Mouse (Mus musculus): Measurements from ENCODE around the gene R3hdm1. TPM values are rescaled to one million over a fixed set of nuclear protein-coding genes. Genes with fewer than 3 reads are reported as not detected.

The R3hdm1 gene
- total and polyA plus RNA-seq, 3 experiments: 17.8 to 75.7 (median 33.9) TPM

DNA sequence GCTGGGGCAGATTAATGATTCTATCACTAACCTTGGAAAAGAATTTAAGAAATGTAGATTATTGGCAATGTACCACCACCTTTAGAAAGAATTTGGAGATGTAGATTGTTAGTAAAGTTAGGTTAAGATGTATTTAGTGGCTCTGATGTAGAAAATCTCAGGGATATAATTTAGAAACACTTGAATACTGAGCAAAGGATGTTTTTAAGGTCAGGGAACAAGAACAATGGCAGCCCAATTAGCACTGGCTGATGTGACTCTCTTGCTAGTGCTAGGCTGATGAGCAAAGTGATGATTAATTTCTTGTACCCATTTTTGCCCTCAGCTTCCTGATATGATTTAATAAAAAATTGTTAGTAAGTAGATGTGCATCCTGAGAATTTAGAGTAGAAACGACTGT lies 41.7 kb upstream of the R3hdm1 start:
- in situ Hi-C loops (cut with MboI; ENCODE audit: low pct_ligation_motif_present, low pct_unique_long_range_greater_than_20kb, low sequenced_read_pairs) (no loop called here), dilution Hi-C loops (cut with MboI; ENCODE audit: extremely low pct_ligation_motif_present, extremely low pct_unique_long_range_greater_than_20kb, low sequenced_read_pairs) (no loop called here)
- Histone ChIP-seq H3K9me3 (replicated peaks; ENCODE audit: low read length) (no peaks in the 10 kb centered on the region), H3K79me2 (replicated peaks; ENCODE audit: control insufficient read depth, extremely low read depth, insufficient read depth, poor library complexity, severe bottlenecking) (no peaks in the 10 kb centered on the region), H3K4me3 (replicated peaks in 1 of 3; ENCODE audit: low read depth in 2 of 3, low read length in 2 of 3, poor library complexity in 1 of 3) (no peak overlapping the region), H3K9ac (ENCODE audit: insufficient read depth, low read depth) (no peak overlapping the region), H3K36me3 (replicated peaks in 1 of 2; ENCODE audit: control insufficient read depth in 1 of 2, insufficient read depth in 1 of 2, low read length in 1 of 2) (peaks cover 2 to 13% of the 10 kb centered on the region in 2 experiments), H3K27me3 (replicated peaks) (no peaks in the 10 kb centered on the region), H3K27ac (ENCODE audit: insufficient read depth, low read depth) (no peak overlapping the region), H3K4me1 (ENCODE audit: control insufficient read depth in 1 of 2, insufficient read depth in 2 of 2) (peaks cover 0 to 4% of the 10 kb centered on the region in 2 experiments; a peak in 1 of 4 replicates), H3K4me2 (ENCODE audit: insufficient read depth, low read depth, poor library complexity, severe bottlenecking) (no peak overlapping the region)
- TF ChIP-seq CTCF (conservative IDR thresholded peaks at IDR 0.05 in 1 of 2, IDR thresholded peaks at IDR 0.05 in 1 of 2; ENCODE audit: low read depth in 2 of 2, low read length in 2 of 2) (no peak), ZC3H11A (IDR thresholded peaks at IDR 0.05; ENCODE audit: low read depth, low read length) (no peak), SMC3 (IDR thresholded peaks at IDR 0.05; ENCODE audit: low read depth, low read length) (no peak), CHD2 (IDR thresholded peaks at IDR 0.05; ENCODE audit: low read length) (no peak), RCOR1 (conservative IDR thresholded peaks at IDR 0.05; ENCODE audit: low read depth, low read length) (no peak)
- DNase-seq (ENCODE audit: extremely low read depth): no peak

DNA sequence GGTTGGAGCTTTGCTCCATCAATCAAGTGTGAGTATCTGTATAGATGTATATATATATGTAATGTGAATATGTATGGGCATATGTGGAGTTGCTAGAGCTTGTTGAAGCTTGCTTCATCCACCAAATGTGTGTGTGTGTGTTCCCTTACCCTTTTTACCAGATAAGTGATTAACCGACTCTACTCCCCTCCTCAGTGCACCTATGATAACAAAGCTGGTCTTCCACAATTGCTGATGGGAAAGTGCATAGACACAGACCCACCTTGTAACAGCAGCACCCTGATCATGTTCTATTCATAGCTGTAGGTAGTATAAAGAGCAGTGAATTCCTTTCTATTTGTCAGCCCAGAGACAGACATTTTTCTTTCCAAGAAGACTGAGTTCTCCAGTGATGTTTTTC lies 40.9 kb upstream of the R3hdm1 start:
- Histone ChIP-seq H3K27ac (ENCODE audit: insufficient read depth, low read depth) (no peak overlapping the region), H3K4me3 (replicated peaks in 1 of 3; ENCODE audit: low read depth in 2 of 3, low read length in 2 of 3, poor library complexity in 1 of 3) (no peak overlapping the region), H3K9me3 (replicated peaks; ENCODE audit: low read length) (no peaks in the 10 kb centered on the region), H3K4me2 (ENCODE audit: insufficient read depth, low read depth, poor library complexity, severe bottlenecking) (no peak overlapping the region), H3K36me3 (replicated peaks in 1 of 2; ENCODE audit: control insufficient read depth in 1 of 2, insufficient read depth in 1 of 2, low read length in 1 of 2) (peaks cover 0 to 17% of the 10 kb centered on the region in 2 experiments), H3K79me2 (replicated peaks; ENCODE audit: control insufficient read depth, extremely low read depth, insufficient read depth, poor library complexity, severe bottlenecking) (no peaks in the 10 kb centered on the region), H3K9ac (ENCODE audit: insufficient read depth, low read depth) (no peak overlapping the region), H3K27me3 (replicated peaks) (no peaks in the 10 kb centered on the region), H3K4me1 (ENCODE audit: control insufficient read depth in 1 of 2, insufficient read depth in 2 of 2) (peaks cover 0 to 3% of the 10 kb centered on the region in 2 experiments; a peak in 1 of 4 replicates)
- dilution Hi-C loops (cut with MboI; ENCODE audit: extremely low pct_ligation_motif_present, extremely low pct_unique_long_range_greater_than_20kb, low sequenced_read_pairs): no loop called here
- no peak for TF ChIP-seq RAD21 (IDR thresholded peaks at IDR 0.05; ENCODE audit: low read depth, low read length)
- DNase-seq (ENCODE audit: extremely low read depth): no peak
- in situ Hi-C loops (cut with MboI; ENCODE audit: low pct_ligation_motif_present, low pct_unique_long_range_greater_than_20kb, low sequenced_read_pairs): no loop called here

DNA sequence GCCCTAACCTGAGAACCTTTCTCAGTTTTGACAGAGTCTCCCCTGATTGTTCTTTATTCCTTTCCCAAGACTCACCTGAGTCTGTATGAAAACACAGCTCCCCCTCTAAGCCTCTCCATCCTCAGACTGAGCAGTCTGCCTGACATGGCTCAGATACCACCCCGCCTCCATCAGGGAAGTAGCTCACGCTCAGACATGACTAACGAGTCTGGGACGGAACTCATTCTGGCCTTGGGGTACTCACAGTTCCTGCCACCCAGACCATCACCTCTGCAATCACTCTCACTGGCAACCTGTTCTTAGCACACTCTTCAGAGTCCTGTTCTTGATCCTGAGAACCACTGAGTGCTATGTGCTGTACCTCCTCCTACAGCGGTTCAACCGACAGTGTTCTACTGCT lies 38.4 kb upstream of the R3hdm1 start:
- H3K36me3 ChIP-seq (replicated peaks in 1 of 2; ENCODE audit: control insufficient read depth in 1 of 2, insufficient read depth in 1 of 2, low read length in 1 of 2): peaks cover 0 to 16% of the 10 kb centered on the region in 2 experiments
- H3K27ac ChIP-seq (ENCODE audit: insufficient read depth, low read depth): no peak overlapping the region
- H3K27me3 ChIP-seq (replicated peaks): no peaks in the 10 kb centered on the region
- no peaks in the 10 kb centered on the region for H3K4me1 ChIP-seq (ENCODE audit: control insufficient read depth in 1 of 2, insufficient read depth in 2 of 2)
- H3K9me3 ChIP-seq (replicated peaks; ENCODE audit: low read length): no peaks in the 10 kb centered on the region
- in situ Hi-C loops (cut with MboI; ENCODE audit: low pct_ligation_motif_present, low pct_unique_long_range_greater_than_20kb, low sequenced_read_pairs) (no loop called here), dilution Hi-C loops (cut with MboI; ENCODE audit: extremely low pct_ligation_motif_present, extremely low pct_unique_long_range_greater_than_20kb, low sequenced_read_pairs) (no loop called here)
- H3K9ac ChIP-seq (ENCODE audit: insufficient read depth, low read depth): no peak overlapping the region
- H3K79me2 ChIP-seq (replicated peaks; ENCODE audit: control insufficient read depth, extremely low read depth, insufficient read depth, poor library complexity, severe bottlenecking): no peaks in the 10 kb centered on the region
- H3K4me3 ChIP-seq (replicated peaks in 1 of 3; ENCODE audit: low read depth in 2 of 3, low read length in 2 of 3, poor library complexity in 1 of 3): no peak overlapping the region
- TF ChIP-seq ZKSCAN1 (IDR thresholded peaks at IDR 0.05; ENCODE audit: borderline replicate concordance, low read depth, low read length) (no peak), JUND (conservative IDR thresholded peaks at IDR 0.05; ENCODE audit: low read depth, low read length) (no peak), JUN (IDR thresholded peaks at IDR 0.05; ENCODE audit: insufficient read depth, low read depth, low read length) (no peak), SMC3 (IDR thresholded peaks at IDR 0.05; ENCODE audit: low read depth, low read length) (no peak), EP300 (IDR thresholded peaks at IDR 0.05; ENCODE audit: low read length) (no peak)
- H3K4me2 ChIP-seq (ENCODE audit: insufficient read depth, low read depth, poor library complexity, severe bottlenecking): no peak overlapping the region
- DNase-seq (ENCODE audit: extremely low read depth): no peak
